Mouse (Mus musculus) neural tube, embryonic 13.5 days (tissue): ENCODE results near the gene Bpifb9b. TPM values are rescaled to one million over a fixed set of nuclear protein-coding genes. Genes with fewer than 3 reads are reported as not detected.
"Not testable (repeated sequence)": the region's sequence is repeated elsewhere in the genome, so short reads cannot be mapped to it uniquely, and the experiment has no call there.

Experiments
- ATAC-seq: fragments of 200-750 bp; cut with Nextera tagmentation; 2 replicates; pipeline ENCODE4 v1.8.0; 2017; ENCODE audit warnings: low read depth, mild to moderate bottlenecking, moderate TSS enrichment, moderate library complexity
- H3K27ac ChIP-seq: fragments of 300-500 bp; sonication (generic); replicated peaks from 2 replicates; pipeline ENCODE4 v1.5.1; 2015; ENCODE audit warnings: moderate library complexity, mild to moderate bottlenecking, inconsistent platforms
- H3K27me3 ChIP-seq: fragments of 300-500 bp; sonication (generic); 2 replicates; pipeline ENCODE4 v1.6.1; 2015; ENCODE audit warnings: mild to moderate bottlenecking, inconsistent platforms
- H3K36me3 ChIP-seq: fragments of 300-500 bp; sonication (generic); 2 replicates; pipeline ENCODE4 v1.6.1; 2015; ENCODE audit warnings: mild to moderate bottlenecking, inconsistent platforms
- H3K4me1 ChIP-seq: fragments of 300-500 bp; sonication (generic); replicated peaks from 2 replicates; pipeline ENCODE4 v1.6.1; 2015; ENCODE audit warnings: inconsistent platforms
- H3K4me2 ChIP-seq: fragments of 300-500 bp; sonication (generic); 2 replicates; pipeline ENCODE4 v1.6.1; 2015; ENCODE audit warnings: inconsistent platforms, mild to moderate bottlenecking, moderate library complexity
- H3K4me3 ChIP-seq: fragments of 300-500 bp; sonication (generic); 2 replicates; pipeline ENCODE4 v1.5.1; 2015; ENCODE audit warnings: mild to moderate bottlenecking, inconsistent platforms
- H3K9ac ChIP-seq: fragments of 300-500 bp; sonication (generic); 2 replicates; pipeline ENCODE4 v1.6.1; 2015; ENCODE audit warnings: moderate library complexity, mild to moderate bottlenecking, inconsistent platforms
- H3K9me3 ChIP-seq: fragments of 300-500 bp; sonication (generic); 2 replicates; pipeline ENCODE4 v1.6.1; 2016; ENCODE audit warnings: inconsistent platforms
- WGBS: fragments of 180-500 bp; shearing (Covaris S2); methylation state at CpG from one replicate; pipeline ENCODE4 v1.1.7; 2015; 5-methylcytosine and 5-hydroxymethylcytosine counted together
- polyA plus RNA-seq: library from polyadenylated mRNA; unstranded; fragments of >200 nt; fragmentation: Nextera tagmentation; extraction: Ambion mirVana; gene quantifications from 2 replicates; pipeline ENCODE4 v1.2.1, GENCODE M21; 2015

Gene Bpifb9b
- polyA plus RNA-seq, 1 experiment from 2014 or later: not detected

- 62% methylated on average over 2 of the region's 2 CpGs for WGBS
- H3K9ac ChIP-seq: no peak overlapping the region
- no peaks in the 10 kb centered on the region for H3K4me1 ChIP-seq
- H3K9me3 ChIP-seq: no peaks in the 10 kb centered on the region
- H3K27ac ChIP-seq: no peak overlapping the region
- H3K4me2 ChIP-seq: no peak overlapping the region
- H3K4me3 ChIP-seq: no peak overlapping the region
- no peaks in the 10 kb centered on the region for H3K27me3 ChIP-seq
- no peak for ATAC-seq
- peaks cover 34% of the 10 kb centered on the region for H3K36me3 ChIP-seq
Measured at GRCm38 (mm10) chr2:154339356-154339755, 32.3 kb downstream of the Bpifb9b start.

GRCm38 (mm10) chr2:154348152-154348551, 41.1 kb downstream of the Bpifb9b start:
- no peak overlapping the region for H3K9ac ChIP-seq
- no peaks in the 10 kb centered on the region for H3K4me1 ChIP-seq
- no peak overlapping the region for H3K27ac ChIP-seq
- no peaks in the 10 kb centered on the region for H3K9me3 ChIP-seq
- H3K4me3 ChIP-seq: no peak overlapping the region
- peaks cover 60% of the 10 kb centered on the region for H3K36me3 ChIP-seq
- 89% methylated on average over 3 of the region's 3 CpGs for WGBS
- ATAC-seq: no peak
- no peak overlapping the region for H3K4me2 ChIP-seq
- H3K27me3 ChIP-seq: no peaks in the 10 kb centered on the region

GRCm38 (mm10) chr2:154354000-154354425, 47.0 kb downstream of the Bpifb9b start:
- not testable (repeated sequence) for H3K9me3 ChIP-seq, H3K27me3 ChIP-seq, H3K4me1 ChIP-seq
- 76% methylated on average over 16 of the region's 19 CpGs for WGBS
- H3K4me2 ChIP-seq: peak overlapping the region; percentile 49
- peak overlapping the region; percentile 62 for H3K9ac ChIP-seq
- peak overlapping the region; percentile 37 for H3K4me3 ChIP-seq
- peaks cover 29% of the 10 kb centered on the region for H3K36me3 ChIP-seq
- ATAC-seq: peak; percentile 43
- H3K27ac ChIP-seq: 0 out of 2 replicates have a peak overlapping the region, but pooled peaks have one; percentile 23

- Histone ChIP-seq H3K4me1 (peaks cover 5% of the 10 kb centered on the region), H3K9me3 (no peaks in the 10 kb centered on the region), H3K4me3 (no peak overlapping the region), H3K27me3 (no peaks in the 10 kb centered on the region), H3K4me2 (no peak overlapping the region), H3K9ac (no peak overlapping the region), H3K27ac (no peak overlapping the region), H3K36me3 (peaks cover 53% of the 10 kb centered on the region)
- WGBS: 100% methylated on average over 1 of the region's 1 CpGs
- ATAC-seq: no peak
Measured at GRCm38 (mm10) chr2:154367510-154367909, 60.5 kb downstream of the Bpifb9b start.

Other genes with a start within 250 kb of the Bpifb9b start
- gene Bpifa3, start 176.9 kb upstream of the Bpifb9b start, polyA plus RNA-seq: not detected in 2 replicates
- gene Bpifa1, start 164.3 kb upstream of the Bpifb9b start, polyA plus RNA-seq: not detected in 2 replicates
- not detected in 2 replicates for gene Bpifa5, start 144.6 kb upstream of the Bpifb9b start, polyA plus RNA-seq
- not detected in 2 replicates for gene Bpifb1, start 116.4 kb upstream of the Bpifb9b start, polyA plus RNA-seq
- not detected in 2 replicates for gene Bpifb5, start 83.5 kb upstream of the Bpifb9b start, polyA plus RNA-seq
- gene Bpifb9a, start 49.4 kb upstream of the Bpifb9b start, polyA plus RNA-seq: not detected in 2 replicates
- gene Cdk5rap1, start 65.8 kb downstream of the Bpifb9b start, polyA plus RNA-seq: 15.2 and 15.7 TPM in 2 replicates
- gene Snta1, start 100.9 kb downstream of the Bpifb9b start, polyA plus RNA-seq: 6.6 and 7.7 TPM in 2 replicates
- gene Cbfa2t2, start 129.3 kb downstream of the Bpifb9b start, polyA plus RNA-seq: 49.4 and 50.8 TPM in 2 replicates
- gene 1700003F12Rik, start 239.9 kb downstream of the Bpifb9b start, polyA plus RNA-seq: 0.76 and 2.1 TPM in 2 replicates
- 0.33 and 0.59 TPM in 2 replicates for gene Actl10, start 244.5 kb downstream of the Bpifb9b start, polyA plus RNA-seq